Mouse (Mus musculus) ES-E14 (cell line): ENCODE measurements around the gene Utp3. TPM values are rescaled to one million over a fixed set of nuclear protein-coding genes. Genes with fewer than 3 reads are reported as not detected.
"Not testable (repeated sequence)": the region's sequence is repeated elsewhere in the genome, so short reads cannot be mapped to it uniquely, and the experiment has no call there.

Experiments used
- DNase-seq: peaks from one replicate; pipeline ENCODE4 v3.0.0-alpha.2; 2013; ENCODE audit warnings: low read depth, low spot score
- H3K27ac ChIP-seq: 2 replicates; pipeline ENCODE4 v1.5.1; 2012; ENCODE audit warnings: low read depth, mild to moderate bottlenecking, low read length, moderate library complexity, mixed read lengths; ENCODE audit not compliant: poor library complexity, insufficient read depth, severe bottlenecking
- H3K36me3 ChIP-seq: 2 replicates; pipeline ENCODE4 v1.6.1; 2012; ENCODE audit warnings: mild to moderate bottlenecking, low read length, moderate library complexity, mixed read lengths; ENCODE audit not compliant: control insufficient read depth, poor library complexity, insufficient read depth, severe bottlenecking
- H3K4me1 ChIP-seq, 2 experiments: fragments of 150-350 bp in 1 of 2; sonication (generic) in 1 of 2; 2 replicates each; pipeline ENCODE4 v1.6.1; 2012; ENCODE audit warnings: low read length in 2 of 2, mild to moderate bottlenecking in 1 of 2, mixed read lengths in 1 of 2; ENCODE audit not compliant: control insufficient read depth in 2 of 2, insufficient read depth in 2 of 2, poor library complexity in 1 of 2
- H3K4me3 ChIP-seq, 2 experiments: fragments of 150-350 bp in 1 of 2; sonication (generic) in 1 of 2; 2 replicates each; pipeline ENCODE4 v1.5.1; 2012; ENCODE audit warnings: low read length in 2 of 2, low read depth in 1 of 2, mild to moderate bottlenecking in 1 of 2, mixed read lengths in 1 of 2; ENCODE audit not compliant: insufficient read depth in 1 of 2, poor library complexity in 1 of 2, severe bottlenecking in 1 of 2
- H3K9ac ChIP-seq: 2 replicates; pipeline ENCODE4 v1.6.1; 2012; ENCODE audit warnings: low read depth, mild to moderate bottlenecking, low read length, mixed read lengths; ENCODE audit not compliant: poor library complexity, insufficient read depth, severe bottlenecking
- H3K9me3 ChIP-seq: fragments of 150-350 bp; sonication (generic); 2 replicates; pipeline ENCODE4 v1.6.1; 2012; ENCODE audit warnings: low read depth, mild to moderate bottlenecking, low read length; ENCODE audit not compliant: control insufficient read depth, insufficient read depth
- CHD2 ChIP-seq: IDR thresholded peaks from 2 replicates; pipeline ENCODE4 v1.6.1; 2014; ENCODE audit warnings: mild to moderate bottlenecking, low read depth, low read length, inconsistent platforms
- HCFC1 ChIP-seq: IDR thresholded peaks from 2 replicates; pipeline ENCODE4 v1.6.1; 2012; ENCODE audit warnings: low read length, inconsistent platforms, borderline replicate concordance; ENCODE audit not compliant: insufficient read depth
- MAFK ChIP-seq: IDR thresholded peaks from 2 replicates; pipeline ENCODE4 v1.6.1; 2014; ENCODE audit warnings: mild to moderate bottlenecking, low read depth, low read length, inconsistent platforms; ENCODE audit not compliant: insufficient read depth
- ZC3H11A ChIP-seq: IDR thresholded peaks from 2 replicates; pipeline ENCODE4 v1.6.1; 2012; ENCODE audit warnings: low read depth, mild to moderate bottlenecking, inconsistent platforms, low read length, borderline replicate concordance
- ZNF384 ChIP-seq: IDR thresholded peaks from 2 replicates; pipeline ENCODE4 v1.6.1; 2012; ENCODE audit warnings: low read depth, low read length, inconsistent platforms
- in situ Hi-C, 2 experiments: fragments of 600-800 bp; cut with MboI; formaldehyde crosslinking; loops; one replicate each; pipeline ENCODE4 v1.15.1; 2025; ENCODE audit warnings: low sequenced_read_pairs in 2 of 2, inconsistent platforms in 1 of 2; ENCODE audit not compliant: unreplicated experiment in 2 of 2
- total RNA-seq: library from RNA; depleted of rRNA; stranded (reverse); fragments of 300-350 nt; gene quantifications from 2 replicates; pipeline ENCODE4 v1.2.3, GENCODE M21; 2012

Gene Utp3
- total RNA-seq, 1 experiment, result 71.0 TPM

DNA sequence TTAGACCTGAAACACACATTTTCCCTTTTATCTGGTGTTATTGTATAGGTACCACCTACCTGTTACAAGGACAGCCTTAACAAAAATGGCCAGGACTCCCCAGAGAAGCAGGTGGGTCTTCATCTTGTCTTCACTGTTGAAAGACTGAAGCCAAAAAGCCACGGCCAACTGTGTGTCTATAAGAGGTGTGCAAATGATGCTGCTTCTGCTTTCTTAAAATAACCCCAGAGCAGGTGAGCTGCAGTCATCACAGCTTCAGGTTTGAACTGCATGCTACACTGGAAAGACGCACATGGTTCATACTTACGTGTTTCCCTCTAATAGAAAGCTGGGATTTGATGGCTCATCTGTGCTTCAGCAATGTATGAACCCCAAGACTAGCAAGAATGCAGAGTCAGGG, 26.6 kb upstream of the Utp3 start, which contains the start of gene Jchain:
Jchain (minus strand) TSS at position 235 of the 400 bp plus-strand sequence.
- Histone ChIP-seq H3K9ac (no peak within 1 kb of the TSS), H3K9me3 (no peaks in the 10 kb centered on the region), H3K36me3 (no peaks in the 10 kb centered on the region), H3K4me1 (no peaks in the 10 kb centered on the region), H3K27ac (no peak within 1 kb of the TSS), H3K4me3 (no peak within 1 kb of the TSS)
- no peak for TF ChIP-seq ZC3H11A
- TF ChIP-seq MAFK, result no peak
- TF ChIP-seq CHD2, result no peak
- DNase-seq, result no peak
- in situ Hi-C loops, result no loop called here

DNA sequence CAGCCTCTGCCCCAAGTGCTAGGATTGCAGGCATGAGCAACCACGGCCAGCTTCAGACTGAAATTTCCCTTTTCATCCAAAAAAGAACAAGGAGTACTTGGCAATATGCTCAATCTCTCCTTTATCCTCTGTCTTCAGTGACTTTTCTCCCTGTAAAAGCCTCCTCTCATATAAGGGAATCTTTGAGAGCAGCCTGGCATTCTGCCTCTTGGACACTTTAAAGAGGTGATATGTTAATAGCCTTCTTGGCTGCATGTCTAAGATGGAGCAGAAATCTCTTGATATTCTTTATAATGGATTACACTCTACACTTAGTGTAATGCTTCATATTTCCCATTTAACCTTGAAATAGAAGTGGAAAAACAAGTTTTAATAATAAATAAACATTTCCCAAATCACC, 23.4 kb upstream of the Utp3 start:
- Histone ChIP-seq H3K9me3 (no peaks in the 10 kb centered on the region), H3K9ac (no peak overlapping the region), H3K36me3 (no peaks in the 10 kb centered on the region), H3K27ac (no peak overlapping the region), H3K4me3 (no peak overlapping the region), H3K4me1 (no peaks in the 10 kb centered on the region)
- in situ Hi-C loops, result no loop called here
- no peak for DNase-seq
- TF ChIP-seq ZNF384, result no peak
- no peak for TF ChIP-seq ZC3H11A
- no peak for TF ChIP-seq CHD2
- no peak for TF ChIP-seq HCFC1
- TF ChIP-seq MAFK, result no peak

DNA sequence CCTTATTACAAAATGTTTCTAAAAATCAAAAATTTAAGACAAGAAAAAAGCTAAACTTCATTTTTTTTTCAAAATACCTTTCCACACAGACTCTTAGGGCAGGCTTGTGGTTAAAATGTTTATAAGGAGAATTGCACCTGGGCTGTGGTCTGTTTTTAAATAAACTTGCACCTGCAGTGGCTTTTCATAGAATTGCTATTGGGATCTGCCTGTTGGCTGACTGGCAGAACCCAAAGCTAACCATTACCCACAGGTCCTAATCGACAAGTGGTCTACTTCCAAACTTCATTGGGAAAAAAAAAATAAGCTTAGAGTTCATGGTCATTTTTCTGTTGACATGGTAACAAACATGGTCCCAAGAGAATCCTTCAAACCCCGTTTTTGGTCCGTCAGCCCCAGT, 19.6 kb upstream of the Utp3 start:
- H3K9ac ChIP-seq, result no peak overlapping the region
- no peaks in the 10 kb centered on the region for H3K9me3 ChIP-seq
- no peak overlapping the region for H3K27ac ChIP-seq
- no peaks in the 10 kb centered on the region for H3K4me1 ChIP-seq
- no peaks in the 10 kb centered on the region for H3K36me3 ChIP-seq
- in situ Hi-C loops, result no loop called here
- H3K4me3 ChIP-seq, result no peak overlapping the region
- TF ChIP-seq HCFC1 (no peak), ZC3H11A (no peak), ZNF384 (no peak), MAFK (no peak), CHD2 (no peak)
- DNase-seq, result no peak

DNA sequence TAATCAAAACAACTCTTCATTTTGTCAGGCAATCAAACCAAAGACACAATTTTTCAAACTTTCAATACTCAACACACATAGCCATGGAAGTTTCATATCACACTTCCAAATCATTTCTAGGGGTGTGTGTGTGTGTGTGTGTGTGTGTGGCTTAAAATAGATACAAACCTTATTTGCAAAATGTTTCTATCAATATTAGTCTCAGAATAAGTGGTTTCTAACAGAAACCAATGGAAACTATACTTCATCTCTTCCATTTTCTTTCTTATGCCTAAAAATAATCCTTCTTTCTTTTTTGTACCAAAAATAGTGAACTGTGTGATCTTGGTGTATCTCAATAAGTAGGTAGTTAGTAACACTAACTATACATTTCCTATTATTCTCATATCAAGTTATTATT, 13.4 kb upstream of the Utp3 start:
- Histone ChIP-seq H3K4me3 (no peak overlapping the region), H3K36me3 (no peaks in the 10 kb centered on the region), H3K4me1 (no peaks in the 10 kb centered on the region), H3K9ac (no peak overlapping the region), H3K9me3 (no peaks in the 10 kb centered on the region), H3K27ac (no peak overlapping the region)
- DNase-seq, result no peak
- TF ChIP-seq ZC3H11A (no peak), CHD2 (no peak), HCFC1 (no peak), MAFK (no peak), ZNF384 (no peak)
- in situ Hi-C loops, result no loop called here

DNA sequence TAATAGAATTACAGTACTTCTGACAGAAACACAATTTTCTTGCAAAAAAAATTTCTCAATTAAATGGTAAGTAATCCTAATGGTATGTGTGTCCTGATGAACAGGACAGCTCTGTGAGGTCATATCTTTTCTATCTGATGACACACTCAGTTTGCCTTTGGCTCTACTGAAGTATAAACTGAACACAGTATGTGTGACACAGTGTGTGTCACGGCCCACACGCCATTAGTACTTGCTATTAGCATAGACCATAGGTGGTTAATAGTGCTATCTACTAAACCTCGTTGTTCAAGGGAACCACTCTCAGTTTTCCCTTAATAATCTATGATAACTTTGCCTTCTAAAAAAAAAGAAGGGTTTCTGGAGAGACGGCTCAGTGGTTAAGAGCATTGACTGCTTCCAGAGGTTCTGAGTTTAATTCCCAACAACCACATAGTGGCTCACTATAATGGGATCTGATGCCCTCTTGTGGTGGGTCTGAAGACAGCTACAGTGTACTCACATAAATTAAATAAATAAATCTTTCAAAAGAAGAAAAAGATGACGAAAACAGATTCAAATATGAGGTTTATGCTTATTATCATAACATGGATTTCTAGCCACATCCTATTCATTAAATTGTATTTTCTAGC, 11.5 kb upstream of the Utp3 start:
- in situ Hi-C loops, result no loop called here
- Histone ChIP-seq H3K36me3 (no peaks in the 10 kb centered on the region), H3K4me1 (no peaks in the 10 kb centered on the region), H3K27ac (no peak overlapping the region), H3K9me3 (no peaks in the 10 kb centered on the region), H3K4me3 (no peak overlapping the region), H3K9ac (no peak overlapping the region)
- TF ChIP-seq HCFC1 (no peak), CHD2 (no peak), ZC3H11A (no peak)
- no peak for DNase-seq

DNA sequence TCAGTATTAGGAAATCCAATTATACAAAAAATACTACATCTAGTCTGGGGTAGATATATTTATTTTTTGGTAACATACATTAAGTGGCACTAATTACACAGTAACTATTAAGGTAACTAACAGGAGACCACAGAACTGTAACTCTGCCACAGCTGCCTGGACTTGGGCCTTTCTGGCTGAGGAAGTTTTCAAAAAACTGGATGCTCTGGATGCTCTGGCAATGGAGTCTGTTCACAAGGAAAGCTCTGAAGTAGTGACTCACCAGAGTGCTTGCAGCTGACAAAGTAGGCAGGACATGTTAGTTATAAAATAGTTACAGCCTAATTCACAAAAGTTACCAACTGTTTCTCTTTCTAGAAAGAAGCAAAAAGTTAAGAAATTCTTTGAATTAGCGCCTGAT, 9.9 kb upstream of the Utp3 start:
- H3K4me3 ChIP-seq, H3K9me3 ChIP-seq, DNase-seq, H3K27ac ChIP-seq, H3K4me1 ChIP-seq, H3K9ac ChIP-seq, H3K36me3 ChIP-seq, in situ Hi-C loops: not testable (repeated sequence)
